Mouse (Mus musculus): ENCODE results near the gene Crip1.

DNA sequence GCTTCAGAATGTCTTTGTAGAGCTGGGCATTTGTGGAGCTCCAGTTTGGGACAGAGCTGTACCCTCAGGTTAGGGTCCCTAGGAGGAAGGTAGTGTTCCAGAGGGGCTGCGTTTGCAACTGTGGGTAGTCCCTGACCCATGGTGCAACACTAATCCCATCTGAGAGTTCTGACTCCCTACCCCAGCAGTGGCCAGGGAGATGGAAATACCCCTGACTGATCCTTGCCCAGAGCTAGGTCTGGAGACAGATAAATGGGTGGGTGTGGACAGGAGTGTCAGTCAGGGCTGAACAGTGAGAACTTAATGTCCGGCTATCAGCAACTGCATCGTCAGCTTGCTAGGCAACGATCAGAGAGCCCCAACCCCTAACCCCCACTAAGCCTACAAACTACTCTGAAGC lies 4.5 kb downstream of the Crip1 start:
- TF ChIP-seq CTCF (IDR thresholded peaks at IDR 0.05) (no peak), POLR2A (IDR thresholded peaks at IDR 0.05; ENCODE audit: insufficient read depth, low read depth, low read length) (no peak)

Measured in heart, adult 2 months (tissue).